Mouse (Mus musculus): ENCODE data around the gene Ubr3. TPM values are rescaled to one million over a fixed set of nuclear protein-coding genes. Genes with fewer than 3 reads are reported as not detected.

The Ubr3 gene
- total and polyA plus RNA-seq, 2 experiments from 2014 or later: 10.9 to 53.9 TPM

GRCm38 (mm10) chr2:70066338-70067022, 169.4 kb downstream of the Ubr3 start:
- TF ChIP-seq CTCF (IDR thresholded peaks at IDR 0.05; ENCODE audit: low read depth): no peak
- no peak overlapping the region for H3K27ac ChIP-seq (ENCODE audit: low read depth, low read length)
- DNase-seq: no peak
- no peak overlapping the region for H3K4me3 ChIP-seq (ENCODE audit: low read depth, low read length)
- H3K4me1 ChIP-seq (ENCODE audit: insufficient read depth): no peaks in the 10 kb centered on the region
- H3K4me2 ChIP-seq (ENCODE audit: low read depth): no peak overlapping the region
- WGBS: 44% methylated on average over 6 of the region's 6 CpGs
- H3K9me3 ChIP-seq (ENCODE audit: low read length): no peaks in the 10 kb centered on the region
- peak; percentile 23; the same call in 1 of the 2 replicates for ATAC-seq
- H3K9ac ChIP-seq: no peak overlapping the region
- H3K36me3 ChIP-seq (ENCODE audit: insufficient read depth): no peaks in the 10 kb centered on the region
- H3K27me3 ChIP-seq (ENCODE audit: insufficient read depth, low read length): no peaks in the 10 kb centered on the region

GRCm38 (mm10) chr2:70069861-70070260, 172.8 kb downstream of the Ubr3 start:
- WGBS: 86% methylated on average over 5 of the region's 5 CpGs
- no peak overlapping the region for H3K9ac ChIP-seq
- no peak for TF ChIP-seq CTCF (IDR thresholded peaks at IDR 0.05; ENCODE audit: low read depth)
- DNase-seq: no peak
- no peaks in the 10 kb centered on the region for H3K36me3 ChIP-seq (ENCODE audit: insufficient read depth)
- H3K27ac ChIP-seq (ENCODE audit: low read depth, low read length): no peak overlapping the region
- H3K4me2 ChIP-seq (ENCODE audit: low read depth): no peak overlapping the region
- H3K4me1 ChIP-seq (ENCODE audit: insufficient read depth): no peaks in the 10 kb centered on the region
- H3K9me3 ChIP-seq (ENCODE audit: low read length): no peaks in the 10 kb centered on the region
- ATAC-seq: no peak
- H3K4me3 ChIP-seq (ENCODE audit: low read depth, low read length): no peak overlapping the region
- no peaks in the 10 kb centered on the region for H3K27me3 ChIP-seq (ENCODE audit: insufficient read depth, low read length)

Other genes with a start within 250 kb of the Ubr3 start
- 0.10 and 0.15 TPM in 2 replicates for gene Klhl41, start 227.1 kb upstream of the Ubr3 start, total RNA-seq (2014; rRNA removed)
- 0.10 and 0.13 TPM in 2 replicates for gene Klhl41, start 227.1 kb upstream of the Ubr3 start, polyA plus RNA-seq (2015; fragmentation: Nextera tagmentation; extraction: Ambion mirVana)
- 21.3 and 24.4 TPM in 2 replicates for gene Fastkd1, start 183.7 kb upstream of the Ubr3 start, total RNA-seq (2014; rRNA removed)
- gene Fastkd1, start 183.7 kb upstream of the Ubr3 start, polyA plus RNA-seq (2015; fragmentation: Nextera tagmentation; extraction: Ambion mirVana): 8.8 and 12.7 TPM in 2 replicates
- 13.2 and 18.7 TPM in 2 replicates for gene Ppig, start 174.7 kb upstream of the Ubr3 start, total RNA-seq (2014; rRNA removed)
- gene Ppig, start 174.7 kb upstream of the Ubr3 start, polyA plus RNA-seq (2015; fragmentation: Nextera tagmentation; extraction: Ambion mirVana): 88.0 and 125 TPM in 2 replicates
- 1.3 and 2.8 TPM in 2 replicates for gene Ccdc173, start 107.7 kb upstream of the Ubr3 start, total RNA-seq (2014; rRNA removed)
- 1.2 and 1.4 TPM in 2 replicates for gene Ccdc173, start 107.7 kb upstream of the Ubr3 start, polyA plus RNA-seq (2015; fragmentation: Nextera tagmentation; extraction: Ambion mirVana)
- gene Phospho2, start 107.6 kb upstream of the Ubr3 start, total RNA-seq (2014; rRNA removed): 39.2 and 40.8 TPM in 2 replicates
- gene Phospho2, start 107.6 kb upstream of the Ubr3 start, polyA plus RNA-seq (2015; fragmentation: Nextera tagmentation; extraction: Ambion mirVana): 29.8 and 32.3 TPM in 2 replicates
- 163 and 199 TPM in 2 replicates for gene Klhl23, start 75.3 kb upstream of the Ubr3 start, total RNA-seq (2014; rRNA removed)
- 43.0 and 87.2 TPM in 2 replicates for gene Klhl23, start 75.3 kb upstream of the Ubr3 start, polyA plus RNA-seq (2015; fragmentation: Nextera tagmentation; extraction: Ambion mirVana)
- gene Ssb, start 35.7 kb upstream of the Ubr3 start, total RNA-seq (2014; rRNA removed): 130 and 152 TPM in 2 replicates
- gene Ssb, start 35.7 kb upstream of the Ubr3 start, polyA plus RNA-seq (2015; fragmentation: Nextera tagmentation; extraction: Ambion mirVana): 287 and 316 TPM in 2 replicates
- gene Mettl5, start 11.6 kb upstream of the Ubr3 start, total RNA-seq (2014; rRNA removed): 12.5 and 13.0 TPM in 2 replicates
- gene Mettl5, start 11.6 kb upstream of the Ubr3 start, polyA plus RNA-seq (2015; fragmentation: Nextera tagmentation; extraction: Ambion mirVana): 30.5 and 32.3 TPM in 2 replicates
- 2.0 and 3.0 TPM in 2 replicates for gene Myo3b, start 141.9 kb downstream of the Ubr3 start, total RNA-seq (2014; rRNA removed)
- 0.31 and 0.36 TPM in 2 replicates for gene Myo3b, start 141.9 kb downstream of the Ubr3 start, polyA plus RNA-seq (2015; fragmentation: Nextera tagmentation; extraction: Ambion mirVana)

Measured in forebrain, postnatal 0 days (tissue).